In genomic region chr14:73199058-73199457, GRCm38 (mm10) we compare ENCODE assay signal across 28 mouse cellular contexts. TPM values are rescaled to one million over a fixed set of nuclear protein-coding genes. Genes with fewer than 3 reads are reported as not detected.
DNase-seq lines count a peak whose midpoint lies in the region; ATAC-seq and TF ChIP-seq lines count a peak whose summit lies in the region.
"Had no signal": no experiment of that assay in that cellular context is flagged by ENCODE, and none has a peak within 500 bp of the region (broad histone marks: within the 10 kb centered on the region; RNA-seq: fewer than 3 reads in every experiment).

No protein-coding gene starts in this region.

- no peak for ATAC-seq in forebrain, embryonic 16.5 days
- ATAC-seq: hindbrain, postnatal 0 days; intestine, postnatal 0 days; midbrain, embryonic 15.5 days had no signal

- H3K27ac ChIP-seq in left cerebral cortex, adult 2 months = peak overlapping the region; percentile 55; the same call in 1 of the 2 replicates
- H3K27ac ChIP-seq in forebrain, embryonic 16.5 days (ENCODE audit: low read length) = peak overlapping the region; percentile 15; the same call in 1 of the 2 replicates
- H3K27ac ChIP-seq: heart, embryonic 13.5 days; hindbrain, postnatal 0 days; limb, embryonic 15.5 days; liver, embryonic 15.5 days; macrophage; midbrain, embryonic 15.5 days; neural tube, embryonic 12.5 days; stomach, embryonic 15.5 days had no signal

- DNase-seq in frontal cortex, adult 2 months (ENCODE audit: extremely low spot score in 1 of 2, low spot score in 1 of 2) = peak; percentile 26 to 40
- no peak for DNase-seq in frontal cortex, postnatal 14 days (ENCODE audit: low spot score in 2 of 2)
- no peak for DNase-seq in left cerebral cortex, adult 2 months (ENCODE audit: extremely low spot score in 1 of 2, low spot score in 2 of 2)
- DNase-seq in left cerebral cortex, postnatal 10 days (ENCODE audit: extremely low spot score in 1 of 2, low spot score in 2 of 2) = no peak
- DNase-seq in telencephalon, adult 2 months (ENCODE audit: low read depth, low spot score) = peak; percentile 55
- DNase-seq in spleen, postnatal 36 days (ENCODE audit: low spot score in 2 of 2) = no peak
- DNase-seq: adrenal gland, adult 2 months; cerebellum, adult 8-10 months; cerebellum, postnatal 36 days; gastrocnemius, postnatal 14 days; heart, adult 18-20 months; heart, postnatal 14 days; kidney, postnatal 25 days; retina, postnatal 1 day; right cerebral cortex, postnatal 4 days; thymus, adult 18-20 months; thymus, postnatal 36 days had no signal

- intact Hi-C loops in left cerebral cortex, adult 2 months (cut with DNase I) = no loop called here
- intact Hi-C loops in left cerebral cortex, postnatal 10 days (cut with DNase I) = no loop called here

- H3K9me3 ChIP-seq in forebrain, embryonic 16.5 days (ENCODE audit: control insufficient read depth, low read length) = no peaks in the 10 kb centered on the region
- H3K9me3 ChIP-seq: heart, embryonic 13.5 days; limb, embryonic 15.5 days; liver, embryonic 15.5 days; midbrain, embryonic 15.5 days; neural tube, embryonic 12.5 days; stomach, embryonic 15.5 days had no signal

- no peak overlapping the region for H3K9ac ChIP-seq in forebrain, embryonic 16.5 days (replicated peaks; ENCODE audit: low read depth, low read length)
- H3K9ac ChIP-seq: heart, embryonic 13.5 days; limb, embryonic 15.5 days; liver, embryonic 15.5 days; midbrain, embryonic 15.5 days; neural tube, embryonic 12.5 days; stomach, embryonic 15.5 days had no signal

- TF ChIP-seq CTCF in left cerebral cortex, adult 2 months (IDR thresholded peaks at IDR 0.05) = no peak

- H3K4me1 ChIP-seq in forebrain, embryonic 16.5 days (replicated peaks; ENCODE audit: control insufficient read depth, insufficient read depth, low read length) = peaks cover 3% of the 10 kb centered on the region
- H3K4me1 ChIP-seq: limb, embryonic 15.5 days; midbrain, embryonic 15.5 days; neural tube, embryonic 12.5 days; stomach, embryonic 15.5 days had no signal

- no peak overlapping the region for H3K4me3 ChIP-seq in left cerebral cortex, adult 2 months
- no peak overlapping the region for H3K4me3 ChIP-seq in forebrain, embryonic 16.5 days (replicated peaks; ENCODE audit: low read length)
- H3K4me3 ChIP-seq: heart, embryonic 13.5 days; limb, embryonic 15.5 days; liver, embryonic 15.5 days; midbrain, embryonic 15.5 days; neural tube, embryonic 12.5 days; stomach, embryonic 15.5 days had no signal

- H3K4me2 ChIP-seq in forebrain, embryonic 16.5 days (ENCODE audit: low read length) = no peak overlapping the region
- H3K4me2 ChIP-seq: heart, embryonic 13.5 days; limb, embryonic 15.5 days; liver, embryonic 15.5 days; midbrain, embryonic 15.5 days; neural tube, embryonic 12.5 days; stomach, embryonic 15.5 days had no signal

- H3K27me3 ChIP-seq in forebrain, embryonic 16.5 days (replicated peaks; ENCODE audit: control insufficient read depth, insufficient read depth, low read length) = no peaks in the 10 kb centered on the region
- H3K27me3 ChIP-seq: heart, embryonic 13.5 days; limb, embryonic 15.5 days; liver, embryonic 15.5 days; midbrain, embryonic 15.5 days; neural tube, embryonic 12.5 days; stomach, embryonic 15.5 days had no signal

- 50% methylated on average over 5 of the region's 5 CpGs for WGBS in forebrain, embryonic 16.5 days

- H3K36me3 ChIP-seq in forebrain, embryonic 16.5 days (ENCODE audit: control insufficient read depth, insufficient read depth) = peaks cover 7% of the 10 kb centered on the region
- H3K36me3 ChIP-seq: stomach, embryonic 15.5 days had no signal

RNA-seq across cellular contexts. Expression of gene Lpar6, which starts 38.6 kb away (rescaled TPM):
- 3.3 and 3.9 TPM in 2 replicates for polyA plus RNA-seq in frontal cortex, adult 2 months (2012; rRNA removed)
- total RNA-seq in left cerebral cortex, adult 2 months (2021) = 1 to 10 TPM; 1.1 to 1.3 TPM
- total RNA-seq in left cerebral cortex, postnatal 10 days (2021) = 1 to 10 TPM; 1.3 to 1.5 TPM
- 3.9 and 5.0 TPM in 2 replicates for polyA plus RNA-seq in forebrain, embryonic 16.5 days (2015; fragmentation: Nextera tagmentation; extraction: Ambion mirVana)
- total RNA-seq: MEL had no signal

Comparison
In these comparisons a context has a peak if more than half of its experiments do, and no peak if none do; other contexts are left out.
1. DNase-seq: peak in frontal cortex, adult 2 months (2 of 2) and telencephalon, adult 2 months (single experiment); none in frontal cortex, postnatal 14 days (0 of 2), left cerebral cortex, adult 2 months (0 of 2), left cerebral cortex, postnatal 10 days (0 of 2) and spleen, postnatal 36 days (0 of 2).